Mouse (Mus musculus): Measurements from ENCODE around the gene Pus10. TPM values are rescaled to one million over a fixed set of nuclear protein-coding genes. Genes with fewer than 3 reads are reported as not detected.

Pus10 gene
- polyA plus RNA-seq, 1 experiment, result 44.8 TPM

DNA sequence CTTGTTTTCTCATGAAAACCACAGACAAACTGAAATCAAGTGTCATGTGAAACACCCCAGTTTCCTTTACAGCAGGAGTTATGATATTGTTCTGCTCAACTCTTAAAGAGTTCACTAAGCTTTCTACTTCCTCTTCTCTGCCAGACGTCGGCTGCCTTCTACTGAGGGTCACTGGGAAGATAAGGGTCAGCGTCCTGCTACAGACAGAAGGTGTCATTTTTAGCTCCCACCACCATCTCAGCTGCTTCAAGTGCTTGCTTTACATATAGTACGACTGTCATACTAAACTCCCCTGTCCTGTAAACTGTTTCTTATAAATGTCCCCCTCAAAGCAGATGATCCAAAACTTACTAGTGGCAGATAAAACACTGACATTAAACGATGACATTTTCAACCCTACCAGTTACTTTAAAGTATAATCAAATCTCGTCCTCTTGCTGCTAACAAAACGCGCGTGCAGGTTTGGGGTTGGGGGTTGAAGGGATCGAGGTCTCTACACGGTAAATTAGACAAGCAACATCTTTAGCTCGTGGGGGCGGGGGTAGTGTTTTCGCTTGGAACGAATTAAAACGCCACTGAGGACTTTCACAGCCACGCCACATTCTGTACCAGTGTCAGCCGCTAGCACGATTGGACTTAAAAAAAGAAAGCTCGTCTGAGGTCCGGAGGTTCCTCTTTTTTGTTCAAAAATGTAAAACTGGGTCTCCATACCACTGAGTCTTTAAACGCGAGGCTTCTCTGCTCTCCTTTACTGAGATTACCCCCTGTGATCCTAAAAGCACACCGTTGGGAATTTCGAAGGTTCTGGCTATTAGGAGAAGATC is 104.4 kb downstream of the Pus10 start:
- Histone ChIP-seq H3K4me3 (ENCODE audit: insufficient read depth, low read length) (peak overlapping the region; percentile 76), H3K27ac (ENCODE audit: insufficient read depth, low read length) (peak overlapping the region; percentile 94), H3K4me1 (ENCODE audit: control insufficient read depth, insufficient read depth, low read length) (no peaks in the 10 kb centered on the region)
- TF ChIP-seq POLR2A (IDR thresholded peaks at IDR 0.05; ENCODE audit: low read depth, low read length) (no peak), CTCF (IDR thresholded peaks at IDR 0.05; ENCODE audit: borderline replicate concordance, insufficient read depth, low read length) (no peak)

DNA sequence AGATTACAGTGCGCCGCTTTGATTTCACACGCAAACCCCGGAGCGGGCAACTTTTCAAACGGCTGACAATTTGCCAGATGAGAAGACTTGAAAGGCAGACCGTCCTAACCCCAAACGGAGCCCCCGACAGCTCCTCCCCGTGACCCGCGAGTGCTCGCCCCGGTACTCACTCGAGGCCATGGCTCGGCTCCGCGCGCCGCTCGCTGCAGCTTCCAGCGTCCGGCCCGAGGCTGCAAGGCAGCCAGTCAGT is 105.0 kb downstream of the Pus10 start:
- Histone ChIP-seq H3K4me3 (ENCODE audit: insufficient read depth, low read length) (peak overlapping the region; percentile 76), H3K4me1 (ENCODE audit: control insufficient read depth, insufficient read depth, low read length) (no peaks in the 10 kb centered on the region), H3K27ac (ENCODE audit: insufficient read depth, low read length) (peak overlapping the region; percentile 94)
- TF ChIP-seq CTCF (IDR thresholded peaks at IDR 0.05; ENCODE audit: borderline replicate concordance, insufficient read depth, low read length) (no peak), POLR2A (IDR thresholded peaks at IDR 0.05; ENCODE audit: low read depth, low read length) (peak; percentile 83)

DNA sequence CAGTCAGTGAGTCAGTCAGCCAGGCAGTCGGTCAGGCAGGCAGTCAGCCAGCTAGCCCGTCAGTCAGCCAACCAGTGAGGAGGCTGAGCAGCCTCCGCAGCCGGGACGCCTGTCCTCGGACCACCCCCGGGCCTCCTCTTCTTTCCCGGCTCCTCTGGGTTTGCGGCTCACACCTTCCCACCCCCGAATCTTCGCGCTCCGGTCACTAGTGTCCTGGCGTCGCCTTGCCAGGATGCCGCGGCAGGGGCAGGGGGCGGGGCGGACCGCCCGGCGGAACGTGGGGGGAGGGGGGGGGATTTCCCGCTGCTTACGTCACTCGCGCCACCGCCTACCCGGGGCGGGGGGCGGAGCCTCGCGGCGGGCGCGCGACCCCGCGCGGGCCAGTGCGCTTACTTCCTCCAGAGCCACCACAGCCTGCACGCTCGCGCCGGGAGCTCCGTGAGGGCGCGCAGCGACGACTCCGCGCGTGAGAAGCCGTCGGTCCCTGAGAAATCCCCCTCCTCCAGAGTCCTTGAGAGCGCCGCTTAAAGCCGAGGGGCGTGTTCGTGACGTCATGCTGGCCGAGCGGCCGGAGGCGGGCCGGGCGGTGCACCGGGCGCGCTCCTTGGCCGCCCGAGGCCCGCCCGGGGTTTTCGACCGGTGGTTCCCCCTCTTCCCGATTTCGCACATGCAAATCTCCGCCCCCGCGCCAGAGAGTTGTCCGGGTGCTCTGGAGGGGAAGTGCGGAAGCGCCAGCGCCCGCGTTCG is 105.5 kb downstream of the Pus10 start, which contains the start of gene Rel:
Gene Rel (minus strand): TSS at position 211 of the 747 bp plus-strand sequence.
- TF ChIP-seq CTCF (IDR thresholded peaks at IDR 0.05; ENCODE audit: borderline replicate concordance, insufficient read depth, low read length) (no peak), POLR2A (IDR thresholded peaks at IDR 0.05; ENCODE audit: low read depth, low read length) (peak; percentile 78)
- Histone ChIP-seq H3K27ac (ENCODE audit: insufficient read depth, low read length) (peak within 1 kb of the TSS; percentile 94), H3K4me3 (ENCODE audit: insufficient read depth, low read length) (peak within 1 kb of the TSS; percentile 76), H3K4me1 (ENCODE audit: control insufficient read depth, insufficient read depth, low read length) (no peaks in the 10 kb centered on the region)

DNA sequence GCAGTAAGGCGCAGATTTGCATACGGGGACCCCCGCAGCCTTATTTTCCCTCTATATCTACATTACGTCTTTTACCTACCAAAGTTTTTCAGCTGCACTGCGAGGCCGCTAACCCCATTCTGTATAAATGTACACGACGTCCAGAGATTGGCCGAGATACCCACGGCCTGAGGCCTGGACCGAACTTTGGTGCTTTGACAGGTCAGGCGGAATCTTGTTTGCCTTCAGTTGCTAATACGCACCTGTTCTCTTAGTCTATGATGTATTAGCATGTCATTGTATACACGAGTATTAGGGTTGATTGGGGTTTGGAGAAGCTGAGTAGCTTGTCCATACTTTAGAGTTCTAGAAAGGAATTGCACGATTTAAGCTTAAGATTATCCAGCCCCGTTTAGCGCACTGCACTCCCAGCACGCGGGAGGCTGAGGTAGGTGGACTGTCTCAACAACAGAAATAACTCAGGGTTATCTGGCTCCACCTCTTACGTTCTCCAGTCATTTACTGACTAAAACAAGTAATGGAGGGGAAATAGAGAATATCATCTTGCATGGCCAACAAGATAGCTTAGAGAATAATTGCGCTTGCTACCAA is 106.1 kb downstream of the Pus10 start:
- TF ChIP-seq POLR2A (IDR thresholded peaks at IDR 0.05; ENCODE audit: low read depth, low read length), result no peak
- no peak for TF ChIP-seq CTCF (IDR thresholded peaks at IDR 0.05; ENCODE audit: borderline replicate concordance, insufficient read depth, low read length)
- no peaks in the 10 kb centered on the region for H3K4me1 ChIP-seq (ENCODE audit: control insufficient read depth, insufficient read depth, low read length)
- peak overlapping the region; percentile 94 for H3K27ac ChIP-seq (ENCODE audit: insufficient read depth, low read length)
- peak overlapping the region; percentile 76 for H3K4me3 ChIP-seq (ENCODE audit: insufficient read depth, low read length)

- H3K4me1 ChIP-seq (ENCODE audit: control insufficient read depth, insufficient read depth, low read length), result no peaks in the 10 kb centered on the region
- TF ChIP-seq POLR2A (IDR thresholded peaks at IDR 0.05; ENCODE audit: low read depth, low read length) (no peak), CTCF (IDR thresholded peaks at IDR 0.05; ENCODE audit: borderline replicate concordance, insufficient read depth, low read length) (no peak)
- no peak overlapping the region for H3K27ac ChIP-seq (ENCODE audit: insufficient read depth, low read length)
- no peak overlapping the region for H3K4me3 ChIP-seq (ENCODE audit: insufficient read depth, low read length)
Measured at GRCm38 (mm10) chr11:23772471-23772870, 107.0 kb downstream of the Pus10 start.

DNA sequence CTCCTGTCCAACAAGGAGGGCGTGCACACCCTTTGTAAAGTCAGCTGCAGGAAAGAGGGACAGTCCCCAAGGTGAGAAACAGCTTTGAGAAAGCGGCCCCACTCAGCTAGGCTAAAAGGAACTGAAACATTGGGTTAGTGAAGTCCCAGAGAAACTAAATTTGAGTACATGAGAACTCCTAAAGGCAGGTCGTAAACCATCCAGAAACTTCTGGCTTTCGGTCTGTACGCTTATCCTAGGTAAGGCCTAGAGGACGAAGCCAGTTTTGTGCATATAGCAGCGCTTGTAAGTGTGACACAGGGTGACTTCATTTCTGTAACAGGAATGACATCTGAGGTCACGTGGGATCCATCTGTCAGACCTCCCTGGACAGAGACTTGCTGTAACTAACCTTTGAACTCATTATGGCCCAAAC is 113.3 kb downstream of the Pus10 start:
- H3K27ac ChIP-seq (ENCODE audit: insufficient read depth, low read length), result no peak overlapping the region
- H3K4me1 ChIP-seq (ENCODE audit: control insufficient read depth, insufficient read depth, low read length), result no peaks in the 10 kb centered on the region
- no peak overlapping the region for H3K4me3 ChIP-seq (ENCODE audit: insufficient read depth, low read length)
- TF ChIP-seq POLR2A (IDR thresholded peaks at IDR 0.05; ENCODE audit: low read depth, low read length) (no peak), CTCF (IDR thresholded peaks at IDR 0.05; ENCODE audit: borderline replicate concordance, insufficient read depth, low read length) (no peak)

GRCm38 (mm10) chr11:23782038-23782437 is 116.6 kb downstream of the Pus10 start:
- H3K4me1 ChIP-seq (ENCODE audit: control insufficient read depth, insufficient read depth, low read length), result no peaks in the 10 kb centered on the region
- TF ChIP-seq CTCF (IDR thresholded peaks at IDR 0.05; ENCODE audit: borderline replicate concordance, insufficient read depth, low read length) (no peak), POLR2A (IDR thresholded peaks at IDR 0.05; ENCODE audit: low read depth, low read length) (no peak)
- no peak overlapping the region for H3K4me3 ChIP-seq (ENCODE audit: insufficient read depth, low read length)

More at GRCm38 (mm10) chr11:23782038-23782437, 116.6 kb downstream of the Pus10 start:
- no peak overlapping the region for H3K27ac ChIP-seq (ENCODE audit: insufficient read depth, low read length)

Other genes starting within 250 kb of the Pus10 start
- 53.7 and 54.2 TPM in 2 replicates for gene Ahsa2, start 167.6 kb upstream of the Pus10 start, polyA plus RNA-seq (2011; ENCODE audit: insufficient read length, low read depth, missing spikeins)
- not detected in 2 replicates for gene 1700093K21Rik, start 144.5 kb upstream of the Pus10 start, polyA plus RNA-seq (2011; ENCODE audit: insufficient read length, low read depth, missing spikeins)
- 25.1 and 32.3 TPM in 2 replicates for gene 0610010F05Rik, start 32.0 kb upstream of the Pus10 start, polyA plus RNA-seq (2011; ENCODE audit: insufficient read length, low read depth, missing spikeins)
- 30.5 and 43.2 TPM in 2 replicates for gene Pex13, start 285 bp downstream of the Pus10 start, polyA plus RNA-seq (2011; ENCODE audit: insufficient read length, low read depth, missing spikeins)
- 5.8 and 6.8 TPM in 2 replicates for gene Rel, start 105.3 kb downstream of the Pus10 start, polyA plus RNA-seq (2011; ENCODE audit: insufficient read length, low read depth, missing spikeins)
- 14.1 and 16.2 TPM in 2 replicates for gene Papolg, start 229.6 kb downstream of the Pus10 start, polyA plus RNA-seq (2011; ENCODE audit: insufficient read length, low read depth, missing spikeins)

All from embryonic fibroblast, embryonic 13.5 days (primary cell).